Mouse (Mus musculus) kidney, postnatal 14 days (tissue): Measurements from ENCODE around the gene Prkaca.

Experiments used
- DNase-seq: peaks from one replicate; pipeline ENCODE4 v3.0.0; 2022; ENCODE audit warnings: mixed read lengths

Prkaca gene

DNA sequence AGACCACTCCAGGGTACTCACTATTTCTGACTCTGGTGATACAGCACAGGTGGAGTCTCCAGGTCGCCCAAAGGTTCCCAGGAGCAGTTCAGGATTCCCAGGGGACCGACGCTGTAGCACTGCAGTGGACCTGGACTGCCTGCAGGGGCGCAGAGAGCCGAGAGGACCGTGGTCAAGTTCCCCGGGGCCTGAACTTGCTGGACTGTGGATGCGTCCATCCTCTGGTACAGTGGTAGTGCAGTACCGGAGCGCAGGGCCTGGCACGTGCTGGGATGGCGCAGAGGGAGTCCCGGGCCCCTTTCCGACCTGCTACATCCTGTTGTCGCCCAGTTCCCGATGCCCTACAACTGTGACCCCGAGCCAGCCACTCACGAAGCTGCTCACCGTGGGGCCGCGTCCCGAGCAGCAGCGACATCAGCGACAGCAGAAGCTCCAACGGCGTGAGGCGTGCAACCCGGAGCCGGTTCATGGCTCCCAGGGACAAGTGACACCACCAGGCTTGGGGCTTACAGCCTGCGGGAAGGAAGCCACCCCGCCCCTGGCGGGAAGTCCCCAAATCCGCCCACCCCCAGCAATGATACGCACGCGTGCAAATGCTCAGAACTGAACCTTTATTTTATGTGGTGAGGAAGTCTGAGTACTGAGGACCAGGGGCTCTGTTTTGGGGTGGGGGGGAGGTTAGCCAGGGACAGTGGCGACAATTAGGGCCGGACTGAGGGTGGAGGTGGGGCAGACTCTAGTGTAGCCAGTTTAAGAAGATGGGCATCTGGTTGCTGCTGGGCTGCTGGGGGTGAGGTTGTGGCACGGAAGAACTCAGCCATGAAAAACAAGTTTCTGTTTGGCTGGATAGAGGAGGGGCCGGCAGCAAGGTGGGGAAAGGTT, 69.5 kb downstream of the Prkaca start, which contains the start of gene Il27ra:
TSS of gene Il27ra (minus strand) at position 524 of the 882 bp plus-strand sequence.
- peak; percentile 79 for DNase-seq

DNA sequence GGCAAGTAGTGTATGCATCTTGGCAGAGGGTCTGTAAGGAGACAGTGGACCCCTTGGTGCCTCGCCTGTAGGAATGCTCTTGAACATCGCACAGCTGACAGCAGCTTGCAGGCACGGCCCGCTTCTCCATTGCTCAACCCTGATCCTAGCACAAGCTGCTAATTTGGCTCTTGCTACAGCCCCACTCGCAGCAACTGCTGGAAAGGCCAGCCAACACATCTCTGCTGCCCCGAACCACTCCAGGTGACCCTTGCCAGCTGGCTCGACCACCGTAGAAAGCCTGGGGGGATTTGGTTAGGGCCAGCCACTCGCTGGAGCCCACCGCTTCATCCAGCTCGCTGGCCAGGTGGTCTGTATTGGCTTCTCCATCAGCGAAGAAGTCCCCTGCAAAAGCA, 70.2 kb downstream of the Prkaca start:
- no peak for DNase-seq

DNA sequence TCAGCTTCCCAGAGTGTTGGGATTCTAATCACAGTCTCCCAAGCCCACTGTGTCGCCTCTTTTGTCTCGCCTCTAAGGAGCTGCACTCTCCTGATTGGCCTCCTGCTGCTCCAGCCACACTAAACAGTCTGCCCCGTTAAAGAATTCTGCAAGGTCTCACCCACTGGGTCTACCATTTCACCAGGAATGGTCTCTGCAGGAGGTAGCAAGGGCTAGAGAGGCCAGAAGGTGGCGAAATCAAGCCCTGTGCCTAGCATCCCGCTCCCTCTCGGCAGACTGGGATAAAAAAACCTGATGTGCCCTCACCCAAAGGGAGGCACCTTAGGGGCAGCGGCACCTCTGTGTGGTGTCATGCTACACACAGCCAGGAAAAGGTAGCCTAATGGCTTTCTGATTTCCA, 71.3 kb downstream of the Prkaca start:
- DNase-seq, result no peak

DNA sequence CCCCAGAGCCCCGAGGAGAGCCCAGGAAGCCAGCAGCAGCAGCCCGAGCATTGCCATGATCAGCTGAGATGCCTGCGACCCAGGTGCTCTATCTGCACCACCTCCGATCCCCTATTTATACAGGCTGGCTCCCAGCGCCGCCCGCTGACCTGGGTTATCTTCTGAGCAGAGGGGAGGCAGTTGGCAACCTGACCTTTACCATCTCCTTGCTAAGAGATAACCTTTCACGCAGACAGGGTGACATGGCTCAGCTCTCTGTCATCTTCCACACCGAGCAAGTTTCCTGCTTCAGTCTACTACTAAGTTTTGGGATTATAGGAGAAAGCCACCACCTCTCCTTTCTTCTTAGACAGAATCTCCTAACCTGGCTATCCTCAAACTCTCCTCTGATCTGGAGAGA, 72.1 kb downstream of the Prkaca start, which contains the start of gene Rln3:
TSS of gene Rln3 (minus strand) at position 101 of the 400 bp plus-strand sequence.
- no peak for DNase-seq
